Mouse (Mus musculus) hindbrain, embryonic 13.5 days (tissue): Measurements from ENCODE around the gene Mex3a. TPM values are rescaled to one million over a fixed set of nuclear protein-coding genes. Genes with fewer than 3 reads are reported as not detected.

Experiments
- ATAC-seq: fragments of 200-750 bp; cut with Nextera tagmentation; 2 replicates; pipeline ENCODE4 v1.8.0; 2017; ENCODE audit warnings: moderate TSS enrichment; ENCODE audit not compliant: low FRiP score
- H3K27ac ChIP-seq: fragments of 300-500 bp; sonication (generic); 2 replicates; pipeline ENCODE4 v1.5.1; 2015; ENCODE audit warnings: inconsistent platforms, mild to moderate bottlenecking, moderate library complexity
- H3K27me3 ChIP-seq: fragments of 300-500 bp; sonication (generic); 2 replicates; pipeline ENCODE4 v1.6.1; 2015; ENCODE audit warnings: mild to moderate bottlenecking, inconsistent platforms
- H3K36me3 ChIP-seq: fragments of 300-500 bp; sonication (generic); 2 replicates; pipeline ENCODE4 v1.6.1; 2015; ENCODE audit warnings: mild to moderate bottlenecking, inconsistent platforms
- H3K4me1 ChIP-seq: fragments of 300-500 bp; sonication (generic); replicated peaks from 2 replicates; pipeline ENCODE4 v1.6.1; 2015; ENCODE audit warnings: inconsistent platforms
- H3K4me2 ChIP-seq: fragments of 300-500 bp; sonication (generic); 2 replicates; pipeline ENCODE4 v1.6.1; 2015; ENCODE audit warnings: inconsistent platforms, mild to moderate bottlenecking, moderate library complexity
- H3K4me3 ChIP-seq: fragments of 300-500 bp; sonication (generic); 2 replicates; pipeline ENCODE4 v1.5.1; 2015; ENCODE audit warnings: mild to moderate bottlenecking, inconsistent platforms
- H3K9ac ChIP-seq: fragments of 300-500 bp; sonication (generic); 2 replicates; pipeline ENCODE4 v1.6.1; 2015; ENCODE audit warnings: mild to moderate bottlenecking, inconsistent platforms
- H3K9me3 ChIP-seq: fragments of 300-500 bp; sonication (generic); 2 replicates; pipeline ENCODE4 v1.6.1; 2016; ENCODE audit warnings: inconsistent platforms
- WGBS: fragments of 180-500 bp; shearing (Covaris S2); methylation state at CpG from one replicate; pipeline ENCODE4 v1.1.7; 2015; 5-methylcytosine and 5-hydroxymethylcytosine counted together
- polyA plus RNA-seq: library from polyadenylated mRNA; unstranded; fragments of >200 nt; fragmentation: Nextera tagmentation; extraction: Ambion mirVana; gene quantifications from 2 replicates; pipeline ENCODE4 v1.2.1, GENCODE M21; 2015

Gene Mex3a
- polyA plus RNA-seq, 1 experiment from 2014 or later = 40.0 TPM

- H3K27me3 ChIP-seq = no peaks in the 10 kb centered on the region
- WGBS = 54% methylated on average over 13 of the region's 13 CpGs
- H3K9ac ChIP-seq = peak overlapping the region; percentile 67
- ATAC-seq = 0 out of 2 replicates have a peak, but pooled peaks have one; percentile 1
- no peaks in the 10 kb centered on the region for H3K36me3 ChIP-seq
- no peaks in the 10 kb centered on the region for H3K9me3 ChIP-seq
- H3K4me2 ChIP-seq = peak overlapping the region; percentile 57
- H3K4me3 ChIP-seq = peak overlapping the region; percentile 36
- peaks cover 44% of the 10 kb centered on the region for H3K4me1 ChIP-seq
- H3K27ac ChIP-seq = peak overlapping the region; percentile 92
These were observed 21.5 kb upstream of the Mex3a start for GRCm38 (mm10) chr3:88510421-88511289.

GRCm38 (mm10) chr3:88511559-88511958 lies 20.6 kb upstream of the Mex3a start:
- peaks cover 44% of the 10 kb centered on the region for H3K4me1 ChIP-seq
- no peak overlapping the region for H3K9ac ChIP-seq
- H3K27ac ChIP-seq = no peak overlapping the region
- 77% methylated on average over 4 of the region's 4 CpGs for WGBS
- H3K36me3 ChIP-seq = no peaks in the 10 kb centered on the region
- H3K4me2 ChIP-seq = no peak overlapping the region
- no peak for ATAC-seq
- no peak overlapping the region for H3K4me3 ChIP-seq
- no peaks in the 10 kb centered on the region; the same call in 1 of the 2 replicates for H3K27me3 ChIP-seq
- no peaks in the 10 kb centered on the region for H3K9me3 ChIP-seq

GRCm38 (mm10) chr3:88512141-88512895 lies 19.9 kb upstream of the Mex3a start:
- ATAC-seq = no peak
- Histone ChIP-seq H3K4me2 (0 out of 2 replicates have a peak overlapping the region, but pooled peaks have one; percentile 15), H3K9ac (peak overlapping the region; percentile 46; the same call in 1 of the 2 replicates), H3K4me1 (peaks cover 44% of the 10 kb centered on the region), H3K36me3 (no peaks in the 10 kb centered on the region), H3K9me3 (no peaks in the 10 kb centered on the region), H3K27ac (peak overlapping the region; percentile 60), H3K27me3 (no peaks in the 10 kb centered on the region; the same call in 1 of the 2 replicates), H3K4me3 (no peak overlapping the region)
- 38% methylated on average over 6 of the region's 6 CpGs for WGBS

- WGBS = 45% methylated on average over 12 of the region's 15 CpGs
- Histone ChIP-seq H3K4me2 (0 out of 2 replicates have a peak overlapping the region, but pooled peaks have one; percentile 15), H3K4me1 (peaks cover 44% of the 10 kb centered on the region), H3K9ac (peak overlapping the region; percentile 46; the same call in 1 of the 2 replicates), H3K9me3 (no peaks in the 10 kb centered on the region), H3K27ac (peak overlapping the region; percentile 60; the same call in 1 of the 2 replicates), H3K36me3 (no peaks in the 10 kb centered on the region), H3K4me3 (no peak overlapping the region), H3K27me3 (no peaks in the 10 kb centered on the region; the same call in 1 of the 2 replicates)
- no peak for ATAC-seq
These were observed 19.2 kb upstream of the Mex3a start for GRCm38 (mm10) chr3:88512896-88513545.

GRCm38 (mm10) chr3:88513546-88514115 lies 18.6 kb upstream of the Mex3a start:
- Histone ChIP-seq H3K4me1 (peaks cover 44% of the 10 kb centered on the region), H3K9me3 (no peaks in the 10 kb centered on the region), H3K27me3 (no peaks in the 10 kb centered on the region; the same call in 1 of the 2 replicates), H3K4me3 (no peak overlapping the region), H3K27ac (no peak overlapping the region), H3K36me3 (no peaks in the 10 kb centered on the region), H3K9ac (no peak overlapping the region), H3K4me2 (no peak overlapping the region)
- 82% methylated on average over 7 of the region's 7 CpGs for WGBS
- ATAC-seq = no peak

- Histone ChIP-seq H3K27me3 (no peaks in the 10 kb centered on the region; the same call in 1 of the 2 replicates), H3K27ac (no peak overlapping the region), H3K36me3 (no peaks in the 10 kb centered on the region), H3K9ac (no peak overlapping the region), H3K4me3 (no peak overlapping the region), H3K4me1 (peaks cover 38% of the 10 kb centered on the region), H3K9me3 (no peaks in the 10 kb centered on the region), H3K4me2 (no peak overlapping the region)
- ATAC-seq = no peak
- WGBS = 78% methylated on average over 10 of the region's 10 CpGs
These were observed 17.7 kb upstream of the Mex3a start for GRCm38 (mm10) chr3:88514231-88515094.

GRCm38 (mm10) chr3:88515095-88515386 lies 17.2 kb upstream of the Mex3a start:
- H3K4me2 ChIP-seq = no peak overlapping the region
- no peaks in the 10 kb centered on the region for H3K36me3 ChIP-seq
- H3K27me3 ChIP-seq = no peaks in the 10 kb centered on the region; the same call in 1 of the 2 replicates
- peaks cover 34% of the 10 kb centered on the region for H3K4me1 ChIP-seq
- H3K9ac ChIP-seq = no peak overlapping the region
- no peaks in the 10 kb centered on the region for H3K9me3 ChIP-seq
- no peak overlapping the region for H3K4me3 ChIP-seq
- H3K27ac ChIP-seq = no peak overlapping the region
- 97% methylated on average over 2 of the region's 2 CpGs for WGBS
- no peak for ATAC-seq

GRCm38 (mm10) chr3:88516407-88516806 lies 15.8 kb upstream of the Mex3a start:
- H3K4me2 ChIP-seq = no peak overlapping the region
- no peak overlapping the region for H3K27ac ChIP-seq
- no peaks in the 10 kb centered on the region; the same call in 1 of the 2 replicates for H3K27me3 ChIP-seq
- H3K9ac ChIP-seq = no peak overlapping the region
- H3K4me1 ChIP-seq = peaks cover 22% of the 10 kb centered on the region
- no peak for ATAC-seq
- 75% methylated on average over 2 of the region's 2 CpGs for WGBS
- no peaks in the 10 kb centered on the region for H3K9me3 ChIP-seq
- H3K36me3 ChIP-seq = no peaks in the 10 kb centered on the region
- no peak overlapping the region for H3K4me3 ChIP-seq

GRCm38 (mm10) chr3:88518411-88518810 lies 13.8 kb upstream of the Mex3a start:
- no peak overlapping the region for H3K4me3 ChIP-seq
- H3K27ac ChIP-seq = no peak overlapping the region
- no peaks in the 10 kb centered on the region for H3K9me3 ChIP-seq
- no peak for ATAC-seq
- H3K9ac ChIP-seq = no peak overlapping the region
- WGBS = 86% methylated on average over 4 of the region's 4 CpGs
- H3K27me3 ChIP-seq = no peaks in the 10 kb centered on the region; the same call in 1 of the 2 replicates
- H3K36me3 ChIP-seq = peaks cover 9% of the 10 kb centered on the region; the same call in 1 of the 2 replicates
- peaks cover 3% of the 10 kb centered on the region for H3K4me1 ChIP-seq
- no peak overlapping the region for H3K4me2 ChIP-seq

- Histone ChIP-seq H3K4me1 (0 out of 2 replicates have a peak, but pooled peaks cover 2% of the 10 kb centered on the region), H3K4me2 (no peak overlapping the region), H3K27ac (no peak overlapping the region), H3K9me3 (no peaks in the 10 kb centered on the region), H3K9ac (no peak overlapping the region), H3K4me3 (no peak overlapping the region), H3K36me3 (peaks cover 24% of the 10 kb centered on the region), H3K27me3 (no peaks in the 10 kb centered on the region; the same call in 1 of the 2 replicates)
- WGBS = 88% methylated on average over 2 of the region's 2 CpGs
- ATAC-seq = no peak
These were observed 12.1 kb upstream of the Mex3a start for GRCm38 (mm10) chr3:88520078-88520477.

GRCm38 (mm10) chr3:88521156-88521555 lies 11.0 kb upstream of the Mex3a start:
- H3K4me3 ChIP-seq = no peak overlapping the region
- H3K4me2 ChIP-seq = no peak overlapping the region
- no peak overlapping the region for H3K9ac ChIP-seq
- H3K27me3 ChIP-seq = no peaks in the 10 kb centered on the region; the same call in 1 of the 2 replicates
- peaks cover 26% of the 10 kb centered on the region for H3K36me3 ChIP-seq
- no peaks in the 10 kb centered on the region for H3K9me3 ChIP-seq
- WGBS = 90% methylated on average over 6 of the region's 6 CpGs
- peaks cover 11% of the 10 kb centered on the region for H3K4me1 ChIP-seq
- no peak overlapping the region for H3K27ac ChIP-seq
- no peak for ATAC-seq
